ENCODE assay signal across 7 mouse cellular contexts in genomic region chr7:139388670-139389212, GRCm38 (mm10). TPM values are rescaled to one million over a fixed set of nuclear protein-coding genes. Genes with fewer than 3 reads are reported as not detected.
DNase-seq lines count a peak whose midpoint lies in the region; ATAC-seq lines count a peak whose summit lies in the region.

TSS of gene Inpp5a (plus strand) at chr7:139389109.

- H3K9ac ChIP-seq in intestine, embryonic 15.5 days: peak within 1 kb of the TSS; percentile 96

- peak; percentile 100 for DNase-seq in adrenal gland, adult 2 months
- peak; percentile 99 for DNase-seq in embryo, embryonic 11.5 days (ENCODE audit: low read depth, low spot score)
- DNase-seq in gastrocnemius, postnatal 36 days: peak; percentile 99
- DNase-seq in left cerebral cortex, postnatal 25 days (ENCODE audit: low spot score in 2 of 2): peak; percentile 97 to 100
- DNase-seq in midbrain, embryonic 10.5 days (ENCODE audit: low spot score): peak; percentile 99
- peak; percentile 95 for DNase-seq in right cerebral cortex, postnatal 4 days

- intact Hi-C loops in gastrocnemius, postnatal 36 days (cut with DNase I): loop anchor here (2.0 to 10.0 kb wide), 3 partner anchors 24 to 154 kb away; no protein-coding TSS in a partner anchor
- intact Hi-C loops in left cerebral cortex, postnatal 25 days (cut with DNase I): loop anchor here (2.0 to 5.0 kb wide), 2 partner anchors 38 to 176 kb away; partner anchors contain the start of genes Lrrc27 and Stk32c

- WGBS in intestine, embryonic 15.5 days: under 1% methylated on average over 42 of the region's 47 CpGs
- WGBS in midbrain, embryonic 10.5 days: under 1% methylated on average over 46 of the region's 47 CpGs

- H3K4me2 ChIP-seq in intestine, embryonic 15.5 days (replicated peaks): peak within 1 kb of the TSS; percentile 65

- peak within 1 kb of the TSS; percentile 80 for H3K27ac ChIP-seq in intestine, embryonic 15.5 days
- peak within 1 kb of the TSS; percentile 95 for H3K27ac ChIP-seq in midbrain, embryonic 10.5 days (replicated peaks)

- H3K27me3 ChIP-seq in intestine, embryonic 15.5 days (replicated peaks): no peaks in the 10 kb centered on the region
- H3K27me3 ChIP-seq in midbrain, embryonic 10.5 days (ENCODE audit: low read depth, poor library complexity, severe bottlenecking): no peaks in the 10 kb centered on the region

- H3K36me3 ChIP-seq in intestine, embryonic 15.5 days: no peaks in the 10 kb centered on the region
- no peaks in the 10 kb centered on the region for H3K36me3 ChIP-seq in midbrain, embryonic 10.5 days

- peak; percentile 96 for ATAC-seq in intestine, embryonic 15.5 days

- peaks cover 34% of the 10 kb centered on the region for H3K4me1 ChIP-seq in intestine, embryonic 15.5 days (replicated peaks)
- peaks cover 44% of the 10 kb centered on the region for H3K4me1 ChIP-seq in midbrain, embryonic 10.5 days

- H3K9me3 ChIP-seq in intestine, embryonic 15.5 days: no peaks in the 10 kb centered on the region
- no peaks in the 10 kb centered on the region for H3K9me3 ChIP-seq in midbrain, embryonic 10.5 days (replicated peaks)

- H3K4me3 ChIP-seq in intestine, embryonic 15.5 days (replicated peaks): peak within 1 kb of the TSS; percentile 92
- H3K4me3 ChIP-seq in midbrain, embryonic 10.5 days: peak within 1 kb of the TSS; percentile 81

RNA-seq across cellular contexts. Expression of gene Inpp5a, which starts in this region (rescaled TPM):
- total RNA-seq in adrenal gland, adult 2 months (2021): 100 to 1,000 TPM in 1 of 2 experiments, 10 to 100 TPM in 1; 89.7 to 103 TPM
- 41.5 and 46.2 TPM in 2 replicates for polyA plus RNA-seq in adrenal gland, adult 2 months (2012; rRNA removed)
- total RNA-seq in gastrocnemius, postnatal 36 days (2021): 10 to 100 TPM; 61.3 to 72.5 TPM
- 33.1 and 35.5 TPM in 2 replicates for polyA plus RNA-seq in intestine, embryonic 15.5 days (2015; fragmentation: Nextera tagmentation; extraction: Ambion mirVana)
- 10 to 100 TPM; 58.5 to 59.2 TPM for total RNA-seq in left cerebral cortex, postnatal 25 days (2021)
- polyA plus RNA-seq in midbrain, embryonic 10.5 days (2016; fragmentation: Nextera tagmentation; extraction: Ambion mirVana): 17.3 and 19.2 TPM in 2 replicates

Comparison
In these comparisons a context has a peak if more than half of its experiments do, and no peak if none do; other contexts are left out.
1. Peak in every context shown above with its lines: DNase-seq, ATAC-seq, H3K4me3 ChIP-seq and H3K27ac ChIP-seq.